Mouse (Mus musculus): ENCODE results near the gene Gusb. TPM values are rescaled to one million over a fixed set of nuclear protein-coding genes. Genes with fewer than 3 reads are reported as not detected.

Gusb gene
- total and polyA plus RNA-seq, 2 experiments from 2014 or later, result 26.7 to 42.3 TPM

DNA sequence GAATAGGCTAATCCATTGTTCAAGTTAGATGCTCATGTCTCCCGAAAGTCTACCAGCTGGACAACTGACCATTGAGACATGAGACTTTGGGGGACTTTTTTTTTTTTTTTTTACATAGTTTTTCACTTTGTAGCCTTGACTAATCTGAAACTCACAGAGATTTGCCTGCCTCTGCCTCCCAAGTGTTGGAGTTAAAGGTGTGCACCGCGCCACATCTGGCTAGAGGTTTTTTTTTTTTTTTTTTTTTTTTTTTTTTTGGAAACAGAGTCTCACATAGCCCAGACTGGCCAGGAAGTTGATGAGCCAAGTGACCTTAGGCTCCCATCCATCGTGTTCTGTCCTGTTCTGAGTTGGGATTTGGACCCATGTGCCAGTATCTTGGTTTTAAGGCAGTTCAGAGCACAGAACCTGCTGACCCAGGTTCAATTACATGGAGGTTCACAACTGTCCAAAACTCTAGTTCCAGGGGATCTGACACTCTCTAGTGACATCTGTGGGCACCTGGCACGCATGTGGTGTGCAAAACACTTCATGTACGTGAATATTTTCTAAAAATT is 5.3 kb upstream of the Gusb start:
- Histone ChIP-seq H3K27me3 (ENCODE audit: insufficient read depth, low read length) (no peaks in the 10 kb centered on the region), H3K9ac (replicated peaks; ENCODE audit: low read length, poor library complexity, severe bottlenecking) (no peak overlapping the region), H3K4me3 (ENCODE audit: low read depth, low read length) (no peak overlapping the region), H3K4me1 (ENCODE audit: insufficient read depth, low read length) (no peaks in the 10 kb centered on the region), H3K27ac (ENCODE audit: low read depth, low read length) (no peak overlapping the region), H3K9me3 (ENCODE audit: low read length) (no peaks in the 10 kb centered on the region), H3K4me2 (ENCODE audit: low read depth, low read length, poor library complexity, severe bottlenecking) (no peak overlapping the region), H3K36me3 (ENCODE audit: insufficient read depth, low read length) (peaks cover 11% of the 10 kb centered on the region; the same call in 1 of the 2 replicates)
- TF ChIP-seq CTCF (IDR thresholded peaks at IDR 0.05), result no peak
- DNase-seq (ENCODE audit: low spot score) (no peak), ATAC-seq (ENCODE audit: low FRiP score) (no peak)
- WGBS, result 82% methylated on average over 6 of the region's 6 CpGs

DNA sequence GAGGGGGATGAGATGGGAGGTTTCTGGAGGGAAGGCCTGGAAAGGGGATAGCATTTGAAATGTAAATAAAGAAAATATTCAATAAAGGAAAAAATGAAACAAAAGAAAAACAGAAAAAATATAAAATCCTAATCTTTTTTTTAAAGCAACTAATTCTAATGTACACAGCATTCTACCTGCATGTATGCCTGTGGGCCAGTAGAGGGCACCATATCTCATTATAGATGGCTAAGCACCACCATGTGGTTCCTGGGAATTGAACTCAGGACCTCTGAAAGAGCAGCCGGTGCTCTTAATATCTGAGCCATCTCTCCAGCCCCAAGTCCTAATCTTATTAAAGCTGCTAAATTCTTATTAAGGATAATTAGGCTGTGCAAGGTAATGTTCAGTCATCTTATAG is 4.5 kb upstream of the Gusb start:
- Histone ChIP-seq H3K27ac (ENCODE audit: low read depth, low read length) (no peak overlapping the region), H3K27me3 (ENCODE audit: insufficient read depth, low read length) (no peaks in the 10 kb centered on the region), H3K9ac (replicated peaks; ENCODE audit: low read length, poor library complexity, severe bottlenecking) (no peak overlapping the region), H3K4me1 (ENCODE audit: insufficient read depth, low read length) (no peaks in the 10 kb centered on the region), H3K9me3 (ENCODE audit: low read length) (no peaks in the 10 kb centered on the region), H3K36me3 (ENCODE audit: insufficient read depth, low read length) (peaks cover 7% of the 10 kb centered on the region; the same call in 1 of the 2 replicates), H3K4me2 (ENCODE audit: low read depth, low read length, poor library complexity, severe bottlenecking) (no peak overlapping the region), H3K4me3 (ENCODE audit: low read depth, low read length) (no peak overlapping the region)
- WGBS, result 91% methylated on average over 1 of the region's 1 CpGs
- DNase-seq (ENCODE audit: low spot score) (no peak), ATAC-seq (ENCODE audit: low FRiP score) (no peak)
- TF ChIP-seq CTCF (IDR thresholded peaks at IDR 0.05), result peak; percentile 48

DNA sequence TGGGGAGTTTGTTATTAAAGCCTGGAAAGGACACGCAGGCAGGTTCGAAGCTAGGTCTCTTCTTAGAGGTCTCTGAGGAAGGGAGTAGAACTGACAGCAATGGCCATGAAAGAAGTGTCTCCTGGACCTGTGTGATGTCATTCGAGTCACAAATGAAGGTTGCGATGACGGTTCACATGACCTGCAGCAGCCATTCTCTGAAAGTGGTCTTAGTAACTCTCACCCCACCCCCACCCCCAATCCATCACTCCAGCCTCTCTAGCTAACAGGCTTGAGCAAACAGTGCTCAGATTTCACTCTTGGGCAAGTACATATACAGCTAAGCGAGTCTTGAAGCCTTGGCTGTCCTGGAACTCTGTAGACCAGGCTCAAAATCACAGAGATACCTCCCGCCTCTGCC is 380 bp upstream of the Gusb start:
- no peaks in the 10 kb centered on the region for H3K9me3 ChIP-seq (ENCODE audit: low read length)
- DNase-seq (ENCODE audit: low spot score) (no peak), ATAC-seq (ENCODE audit: low FRiP score) (no peak)
- no peaks in the 10 kb centered on the region for H3K27me3 ChIP-seq (ENCODE audit: insufficient read depth, low read length)
- 0 out of 2 replicates have a peak, but pooled peaks cover 3% of the 10 kb centered on the region for H3K4me1 ChIP-seq (ENCODE audit: insufficient read depth, low read length)
- H3K36me3 ChIP-seq (ENCODE audit: insufficient read depth, low read length), result no peaks in the 10 kb centered on the region
- peak overlapping the region; percentile 84; the same call in 1 of the 2 replicates for H3K9ac ChIP-seq (replicated peaks; ENCODE audit: low read length, poor library complexity, severe bottlenecking)
- peak overlapping the region; percentile 43; the same call in 1 of the 2 replicates for H3K27ac ChIP-seq (ENCODE audit: low read depth, low read length)
- no peak for TF ChIP-seq CTCF (IDR thresholded peaks at IDR 0.05)
- H3K4me3 ChIP-seq (ENCODE audit: low read depth, low read length), result peak overlapping the region; percentile 66
- 73% methylated on average over 7 of the region's 7 CpGs for WGBS
- peak overlapping the region; percentile 70 for H3K4me2 ChIP-seq (ENCODE audit: low read depth, low read length, poor library complexity, severe bottlenecking)

DNA sequence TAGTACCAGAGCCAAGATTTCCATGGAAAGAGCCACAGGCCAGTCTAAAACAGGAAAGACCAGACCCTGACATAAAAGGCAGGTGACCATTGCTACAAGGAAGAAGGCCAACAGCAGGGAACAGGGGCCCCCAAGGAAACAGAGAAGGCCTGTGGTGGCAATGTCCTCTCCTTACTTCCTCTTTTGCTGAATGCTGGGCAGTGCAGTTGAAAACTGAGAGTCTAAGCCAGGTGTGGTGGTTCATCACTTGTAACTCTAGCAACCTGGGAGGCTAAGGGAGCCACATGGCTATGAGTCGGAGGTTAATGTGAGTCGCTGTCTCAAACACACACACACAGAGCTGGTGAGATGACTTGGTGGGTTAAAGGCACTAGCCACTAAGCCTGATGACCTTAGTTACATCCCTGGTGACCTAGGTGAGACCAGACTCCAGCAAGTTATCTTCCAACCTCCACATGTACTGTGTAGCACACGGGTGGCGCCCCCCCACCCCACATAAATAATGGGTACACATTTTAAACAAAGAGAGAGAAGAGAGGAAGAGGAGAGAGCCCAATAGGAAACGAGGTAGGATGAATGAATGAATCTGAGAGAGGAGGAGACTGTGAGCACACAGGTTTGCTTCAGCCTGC is 1.4 kb downstream of the Gusb start:
- Histone ChIP-seq H3K4me3 (ENCODE audit: low read depth, low read length) (peak overlapping the region; percentile 66), H3K9ac (replicated peaks; ENCODE audit: low read length, poor library complexity, severe bottlenecking) (0 out of 2 replicates have a peak overlapping the region, but pooled peaks have one; percentile 84), H3K4me2 (ENCODE audit: low read depth, low read length, poor library complexity, severe bottlenecking) (peak overlapping the region; percentile 70), H3K9me3 (ENCODE audit: low read length) (no peaks in the 10 kb centered on the region), H3K27me3 (ENCODE audit: insufficient read depth, low read length) (no peaks in the 10 kb centered on the region), H3K27ac (ENCODE audit: low read depth, low read length) (no peak overlapping the region), H3K4me1 (ENCODE audit: insufficient read depth, low read length) (0 out of 2 replicates have a peak, but pooled peaks cover 3% of the 10 kb centered on the region), H3K36me3 (ENCODE audit: insufficient read depth, low read length) (no peaks in the 10 kb centered on the region)
- no peak for TF ChIP-seq CTCF (IDR thresholded peaks at IDR 0.05)
- 68% methylated on average over 5 of the region's 5 CpGs for WGBS
- ATAC-seq (ENCODE audit: low FRiP score) (no peak), DNase-seq (ENCODE audit: low spot score) (no peak)

DNA sequence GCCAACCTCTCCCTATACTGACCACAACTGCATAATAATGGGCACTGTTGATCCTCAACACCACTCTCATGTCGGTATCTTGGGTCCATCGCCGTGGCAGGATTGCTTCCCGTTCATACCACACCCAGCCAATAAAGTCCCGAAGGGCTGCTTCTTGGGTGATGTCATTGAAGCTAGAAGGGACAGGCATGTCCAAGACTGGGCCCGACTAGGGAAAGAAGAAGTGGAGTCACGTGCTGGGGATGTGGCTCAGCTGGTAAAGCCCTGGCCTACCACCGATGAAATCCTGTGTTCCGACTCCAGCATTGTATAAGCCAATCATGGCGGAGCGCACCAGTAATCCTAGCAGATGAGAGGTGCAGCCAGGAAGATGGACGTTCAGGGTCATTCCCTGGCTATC is 2.1 kb downstream of the Gusb start:
- 90% methylated on average over 12 of the region's 12 CpGs for WGBS
- no peak overlapping the region for H3K27ac ChIP-seq (ENCODE audit: low read depth, low read length)
- DNase-seq (ENCODE audit: low spot score), result no peak
- H3K4me1 ChIP-seq (ENCODE audit: insufficient read depth, low read length), result 0 out of 2 replicates have a peak, but pooled peaks cover 3% of the 10 kb centered on the region
- no peak overlapping the region for H3K4me2 ChIP-seq (ENCODE audit: low read depth, low read length, poor library complexity, severe bottlenecking)
- no peaks in the 10 kb centered on the region for H3K9me3 ChIP-seq (ENCODE audit: low read length)
- H3K9ac ChIP-seq (replicated peaks; ENCODE audit: low read length, poor library complexity, severe bottlenecking), result no peak overlapping the region
- no peak overlapping the region for H3K4me3 ChIP-seq (ENCODE audit: low read depth, low read length)
- TF ChIP-seq CTCF (IDR thresholded peaks at IDR 0.05), result no peak
- H3K27me3 ChIP-seq (ENCODE audit: insufficient read depth, low read length), result no peaks in the 10 kb centered on the region
- no peaks in the 10 kb centered on the region for H3K36me3 ChIP-seq (ENCODE audit: insufficient read depth, low read length)
- no peak for ATAC-seq (ENCODE audit: low FRiP score)

DNA sequence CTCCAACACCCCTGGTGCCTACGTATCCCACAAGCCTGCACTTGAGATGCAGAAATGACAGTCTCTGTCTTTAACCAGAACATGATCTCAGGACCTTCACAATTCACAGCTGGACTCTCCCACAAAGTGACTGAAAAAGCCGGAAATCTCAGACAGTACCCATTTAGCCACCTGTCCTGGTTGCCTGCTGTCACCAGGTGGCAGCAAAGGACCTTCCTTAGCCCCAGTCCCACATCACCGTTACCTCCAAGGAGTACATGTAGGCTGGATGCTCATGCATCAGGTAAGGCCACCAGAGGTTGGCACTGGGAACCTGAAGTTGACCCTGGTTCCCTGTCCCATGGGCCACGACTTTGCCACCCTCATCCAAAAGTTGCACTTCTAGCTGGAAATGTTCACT is 3.8 kb downstream of the Gusb start:
- WGBS, result 32% methylated on average over 4 of the region's 4 CpGs
- ATAC-seq (ENCODE audit: low FRiP score), result no peak

More for the DNA sequence above, 3.8 kb downstream of the Gusb start:
- Histone ChIP-seq H3K9ac (replicated peaks; ENCODE audit: low read length, poor library complexity, severe bottlenecking) (no peak overlapping the region), H3K9me3 (ENCODE audit: low read length) (no peaks in the 10 kb centered on the region), H3K4me1 (ENCODE audit: insufficient read depth, low read length) (0 out of 2 replicates have a peak, but pooled peaks cover 3% of the 10 kb centered on the region), H3K27ac (ENCODE audit: low read depth, low read length) (no peak overlapping the region), H3K36me3 (ENCODE audit: insufficient read depth, low read length) (no peaks in the 10 kb centered on the region; the same call in 1 of the 2 replicates), H3K4me2 (ENCODE audit: low read depth, low read length, poor library complexity, severe bottlenecking) (no peak overlapping the region), H3K27me3 (ENCODE audit: insufficient read depth, low read length) (no peaks in the 10 kb centered on the region), H3K4me3 (ENCODE audit: low read depth, low read length) (no peak overlapping the region)
- TF ChIP-seq CTCF (IDR thresholded peaks at IDR 0.05), result peak; percentile 87
- peak; percentile 70 for DNase-seq (ENCODE audit: low spot score)
